Mouse (Mus musculus) B cell, adult 2 months (primary cell): ENCODE measurements around the gene Lhfpl5.
A peak's percentile ranks its signal among the peaks of the same experiment; 100 is the strongest.
"Not testable (repeated sequence)": the region's sequence is repeated elsewhere in the genome, so short reads cannot be mapped to it uniquely, and the experiment has no call there.

ENCODE experiments used
- DNase-seq, 2 experiments: peaks; one replicate each; pipeline ENCODE4 v3.0.0; 2022

Lhfpl5 gene

GRCm38 (mm10) chr17:28575244-28576125 lies at the start of gene Lhfpl5:
Gene Lhfpl5 (plus strand): TSS chr17:28575641.
- DNase-seq: peak; percentile 59 to 60

DNA sequence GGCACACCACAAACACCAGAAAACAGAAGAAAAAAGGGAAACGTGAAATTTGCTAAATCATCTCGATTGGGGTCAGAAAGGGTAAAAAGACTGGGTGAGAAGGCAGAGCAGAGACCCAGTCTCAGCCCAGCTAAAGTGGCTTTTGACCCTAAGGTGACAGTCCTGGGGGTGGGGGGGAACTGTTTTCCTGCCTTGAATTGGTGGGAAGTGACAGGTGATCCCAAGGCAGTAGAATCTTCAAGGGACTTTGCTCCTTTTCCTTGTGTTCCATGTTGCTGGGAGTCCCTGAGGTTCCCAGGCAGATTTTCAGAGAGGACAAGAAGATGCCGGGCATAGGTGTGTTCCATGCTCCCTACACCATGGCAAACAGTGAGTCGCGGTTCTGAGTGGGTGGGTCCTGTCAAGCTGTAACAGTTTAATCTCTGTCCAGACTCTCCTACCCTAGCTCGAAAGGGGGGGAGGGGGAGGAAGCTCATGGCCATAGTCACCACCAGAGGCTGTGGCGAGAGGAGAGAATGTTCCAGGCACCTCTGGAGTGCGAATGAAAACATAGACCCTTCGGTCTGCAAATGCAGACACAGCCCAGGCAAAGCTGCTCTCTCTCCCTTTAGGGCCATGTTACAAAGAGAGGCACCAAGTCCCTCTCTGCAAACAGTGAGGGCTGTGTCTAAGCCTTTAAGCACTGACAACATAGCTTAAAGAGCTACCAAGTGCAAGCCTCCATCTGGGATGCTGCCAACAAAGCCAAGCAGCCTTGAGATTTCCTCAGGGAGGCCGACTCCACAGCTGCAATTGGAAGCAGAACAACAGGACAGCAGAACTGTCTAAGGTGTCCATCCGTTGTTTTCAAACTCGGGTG lies 48.0 kb upstream of the Lhfpl5 start:
- DNase-seq: peak in 1 of 2 experiments; percentile 20

DNA sequence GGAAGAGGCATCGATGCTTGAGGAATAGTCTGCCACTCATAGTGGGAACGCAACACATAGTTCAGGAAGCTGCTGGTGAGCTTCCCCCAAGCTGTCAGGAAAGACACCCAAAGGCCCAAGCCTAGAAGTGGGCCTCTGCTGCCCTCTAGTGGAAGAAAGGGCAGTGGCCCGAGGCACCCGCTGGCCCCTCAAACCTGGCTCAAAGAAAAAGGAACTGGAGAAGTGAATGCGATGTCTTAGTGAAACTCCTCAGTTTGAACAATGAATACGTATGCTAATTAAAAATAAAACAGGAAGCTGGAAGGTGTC lies 47.4 kb upstream of the Lhfpl5 start:
- peak; percentile 90 to 91 for DNase-seq

DNA sequence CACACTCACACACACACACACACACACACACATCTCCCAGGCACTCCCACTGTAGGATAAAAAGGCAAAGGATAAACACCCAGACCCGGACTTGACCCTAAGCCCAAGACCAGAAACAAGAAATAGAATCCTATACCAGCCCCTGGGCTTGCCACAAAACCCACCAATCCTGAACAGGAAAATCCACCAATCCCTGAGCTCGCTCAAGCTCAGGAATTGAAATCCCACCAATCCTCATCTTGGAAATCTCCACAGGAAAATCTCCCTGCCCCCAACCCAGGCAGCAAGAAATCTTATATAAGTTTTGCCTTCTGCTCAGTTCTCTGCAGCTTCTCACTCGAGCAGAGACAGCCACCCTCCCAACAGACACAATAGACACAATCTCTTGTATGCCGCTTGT lies 46.3 kb upstream of the Lhfpl5 start:
- no peak for DNase-seq

DNA sequence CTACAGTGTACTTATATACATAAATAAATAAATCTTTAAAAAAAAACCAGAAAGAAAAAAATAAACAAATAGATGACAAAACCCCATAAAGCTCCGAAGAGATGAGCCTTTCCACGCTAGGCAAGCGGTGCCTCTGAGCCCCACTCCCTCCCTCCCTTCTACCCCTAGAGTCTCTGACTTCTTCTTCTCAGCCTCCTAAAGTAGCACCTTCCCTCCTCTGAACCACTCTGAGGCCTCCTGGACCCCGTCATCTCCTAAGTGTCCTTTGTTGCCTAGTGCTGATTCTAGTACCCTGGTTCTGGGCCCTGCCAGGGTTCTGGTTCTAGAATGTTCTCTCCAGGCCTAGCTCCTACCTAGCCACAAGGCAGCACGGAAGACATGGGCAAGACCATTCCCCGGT lies 44.9 kb upstream of the Lhfpl5 start, which contains the start of gene Armc12:
Armc12 (plus strand) TSS at position 301 of the 400 bp plus-strand sequence.
- no peak for DNase-seq

GRCm38 (mm10) chr17:28531946-28532345 lies 43.5 kb upstream of the Lhfpl5 start:
- no peak for DNase-seq

- no peak for DNase-seq
Observed at GRCm38 (mm10) chr17:28532557-28532956, 42.9 kb upstream of the Lhfpl5 start.

DNA sequence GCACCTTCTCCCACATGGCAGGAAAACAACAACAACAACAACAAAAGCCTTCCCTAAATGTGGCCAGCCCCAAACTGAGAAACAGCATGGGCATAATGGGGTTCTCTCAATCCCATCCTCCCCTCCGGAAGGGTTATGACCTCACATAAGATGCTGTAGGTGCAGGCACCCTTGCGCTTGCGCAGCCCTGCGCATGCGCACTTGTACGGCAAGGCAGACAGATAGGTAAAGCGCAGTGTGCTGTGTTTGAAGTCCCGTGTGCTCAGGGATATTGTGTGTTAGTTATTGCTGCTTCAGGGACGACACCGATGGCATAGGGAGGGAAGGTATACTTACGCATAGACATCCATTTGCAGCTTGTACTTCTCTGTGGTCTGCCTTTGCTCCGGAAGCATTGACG lies 42.1 kb upstream of the Lhfpl5 start:
- DNase-seq: no peak

DNA sequence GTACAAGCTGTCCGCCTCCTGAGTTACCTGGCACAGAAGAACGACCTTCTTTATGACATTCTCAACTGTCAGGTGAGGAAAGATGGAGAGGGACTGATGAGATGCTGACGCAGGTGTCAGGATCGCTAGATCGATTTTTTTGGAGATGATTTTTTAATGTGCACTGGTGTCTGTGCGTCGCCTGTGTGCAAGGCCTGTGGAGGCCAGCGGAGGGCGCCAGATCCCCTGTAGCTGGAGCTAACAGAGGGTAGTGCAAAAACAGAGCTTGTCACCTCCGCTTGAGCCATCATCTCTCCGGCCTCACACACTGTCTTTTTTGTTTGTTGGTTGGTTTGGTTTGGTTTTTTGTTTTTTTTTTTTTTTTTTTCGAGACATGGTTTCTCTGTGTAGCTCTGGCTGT lies 37.6 kb upstream of the Lhfpl5 start:
- no peak for DNase-seq

DNA sequence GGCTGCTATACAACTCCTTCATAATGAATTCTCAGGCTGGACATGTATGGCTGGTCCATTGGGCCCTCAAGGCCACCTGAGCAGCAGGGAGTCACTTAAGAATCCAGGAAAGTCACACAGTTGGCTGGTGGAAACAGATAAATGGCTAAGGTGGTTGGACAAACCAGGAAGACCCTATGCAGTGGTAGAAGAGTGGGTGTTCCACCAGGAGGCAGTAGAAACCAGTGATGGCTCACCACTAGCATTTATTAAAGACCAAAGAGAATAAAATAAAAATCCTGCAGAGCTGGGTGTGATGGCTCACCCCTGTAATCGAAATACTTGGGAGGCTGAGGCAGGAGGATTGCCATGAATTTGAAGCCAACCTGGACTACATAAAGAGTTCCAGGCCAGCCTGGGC lies 28.5 kb upstream of the Lhfpl5 start:
- DNase-seq: peak; percentile 47 to 57

- DNase-seq: no peak
Observed at GRCm38 (mm10) chr17:28548550-28548949, 26.9 kb upstream of the Lhfpl5 start.

DNA sequence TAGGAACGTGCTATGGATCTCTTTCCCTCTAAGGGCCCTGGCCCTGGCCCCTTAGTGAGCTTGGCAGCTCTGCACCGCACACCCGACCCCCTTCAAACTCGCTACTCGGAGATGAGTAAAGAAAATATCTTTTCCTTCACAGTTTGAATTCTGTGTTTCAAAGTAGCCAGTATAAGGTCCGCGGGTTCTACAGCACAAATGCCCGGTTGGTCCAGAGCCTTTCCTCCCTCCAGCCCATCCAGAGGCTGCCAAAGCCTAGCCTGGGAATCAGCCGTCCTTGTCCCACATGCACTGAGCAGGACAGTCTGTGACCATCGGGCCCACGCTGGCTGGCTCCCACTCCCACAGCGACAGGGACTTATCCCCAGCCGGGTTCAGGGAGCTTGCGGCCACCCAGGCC lies 26.3 kb upstream of the Lhfpl5 start, which contains the start of gene Clpsl2:
Clpsl2 (plus strand) TSS at position 301 of the 400 bp plus-strand sequence.
- no peak for DNase-seq

DNA sequence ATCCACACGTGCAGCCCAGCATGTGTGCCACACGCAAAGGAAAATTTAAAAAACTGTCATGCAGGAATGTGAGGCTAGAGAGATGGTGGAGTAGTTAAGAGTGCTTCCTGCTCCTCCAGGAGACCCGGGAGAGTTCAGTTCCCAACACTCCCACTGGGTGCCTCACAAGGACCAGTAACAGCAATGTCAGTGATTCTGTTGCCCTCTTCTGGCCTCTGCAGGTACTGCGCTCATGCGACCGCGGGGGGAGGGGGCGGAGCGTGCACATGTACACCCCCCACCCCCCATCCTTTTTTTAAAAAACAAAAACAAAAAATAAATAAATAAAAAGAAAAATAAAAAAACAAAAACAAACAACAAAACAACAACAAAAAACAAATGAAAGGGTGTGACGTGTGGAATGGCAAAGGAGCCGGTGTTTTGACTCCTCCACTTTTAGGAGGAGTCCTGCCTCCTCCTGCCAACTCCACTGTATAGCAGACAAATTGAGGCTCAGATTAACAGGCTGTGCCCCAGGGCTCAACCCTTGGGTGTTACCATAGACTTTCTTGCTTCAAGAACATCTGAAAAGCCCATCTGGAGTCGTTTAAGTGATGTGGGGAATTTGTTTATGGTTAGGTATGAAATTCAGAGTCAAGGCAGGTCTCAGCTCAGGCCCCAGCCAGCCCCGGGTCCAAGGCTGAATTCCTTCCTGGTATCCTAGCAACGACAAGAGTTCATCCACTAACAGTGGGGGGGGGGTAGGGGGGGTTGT lies 22.2 kb upstream of the Lhfpl5 start:
- DNase-seq: peak; percentile 86 to 87

GRCm38 (mm10) chr17:28554021-28554420 lies 21.4 kb upstream of the Lhfpl5 start:
- DNase-seq: not testable (repeated sequence)

DNA sequence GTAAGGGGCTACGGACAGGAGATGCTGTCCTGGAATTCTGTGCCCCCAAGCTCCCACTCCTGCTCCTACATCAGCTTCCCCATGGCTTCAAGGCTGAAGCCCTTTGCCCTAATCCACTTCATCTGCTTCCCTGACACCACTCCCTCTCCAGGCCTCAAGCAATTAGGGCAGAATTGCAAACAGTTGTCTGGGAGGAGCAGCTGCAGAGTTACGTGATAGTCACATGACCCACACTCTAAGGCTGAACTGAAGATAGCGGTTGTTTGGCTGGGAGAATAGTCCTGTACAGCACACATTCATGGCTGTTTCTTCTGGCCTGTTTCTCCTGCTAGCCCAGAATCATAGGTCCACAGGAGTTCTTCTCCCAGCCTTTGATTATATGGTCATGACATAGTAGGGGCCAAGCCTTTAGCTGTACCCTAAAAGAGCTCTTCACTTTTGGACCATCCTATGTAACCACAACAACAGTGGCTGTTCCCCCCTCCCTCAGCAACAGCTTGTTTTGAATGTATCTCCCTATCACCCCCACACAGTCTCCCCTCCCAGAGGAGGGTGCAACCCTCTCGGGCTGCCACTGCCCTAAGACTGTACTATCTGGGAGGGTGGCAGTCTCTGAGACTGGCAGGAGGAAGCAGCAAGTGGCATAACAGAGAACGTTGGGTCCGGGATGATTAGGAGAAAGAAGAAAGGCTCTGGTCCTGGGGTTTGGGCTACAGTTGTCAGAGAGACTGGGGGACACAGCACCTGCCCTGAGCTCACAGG lies 18.6 kb upstream of the Lhfpl5 start:
- no peak for DNase-seq

DNA sequence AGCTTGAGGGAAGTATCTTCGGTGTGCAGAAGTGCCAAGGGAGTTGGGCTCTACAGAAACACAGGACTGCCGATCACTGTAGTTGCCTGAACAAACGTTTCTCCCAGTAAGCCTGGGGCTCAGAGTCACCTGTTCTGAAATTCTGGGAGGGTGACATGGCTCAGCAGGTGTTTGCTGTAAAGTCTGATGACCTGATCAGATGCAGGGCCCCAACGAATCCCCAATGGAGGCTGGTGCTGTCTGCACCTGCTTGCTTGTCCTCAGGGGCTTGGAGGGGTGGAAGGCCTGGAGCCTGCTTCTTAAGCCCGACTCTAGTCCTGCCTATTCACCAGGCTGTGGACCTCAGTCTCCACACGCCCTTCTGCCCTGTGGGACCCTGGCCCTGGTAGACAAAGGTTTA lies 17.7 kb upstream of the Lhfpl5 start:
- no peak for DNase-seq

GRCm38 (mm10) chr17:28560598-28560997 lies 14.8 kb upstream of the Lhfpl5 start, which contains the start of gene Clps:
Gene Clps (minus strand): TSS chr17:28560766.
- DNase-seq: no peak

DNA sequence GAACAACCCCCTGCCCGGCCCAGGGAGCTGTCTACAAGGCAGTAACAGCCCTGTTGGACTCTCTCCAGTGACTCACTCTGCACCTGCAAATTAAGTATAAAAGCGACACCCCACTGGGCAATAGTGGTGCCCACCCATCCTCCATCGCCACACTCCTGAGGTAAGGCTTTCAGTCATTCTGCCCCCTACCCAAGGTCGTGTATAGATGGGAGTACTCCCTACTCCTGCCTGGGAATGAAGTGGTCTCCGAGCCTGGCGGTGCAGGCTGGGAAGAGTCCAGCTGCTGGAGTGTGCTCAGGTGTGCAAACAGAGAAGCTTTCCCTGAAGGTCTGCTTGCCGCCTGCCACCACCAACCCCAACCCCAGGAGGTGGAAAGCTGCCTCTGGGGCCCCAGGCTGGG lies 13.8 kb upstream of the Lhfpl5 start:
- no peak for DNase-seq

DNA sequence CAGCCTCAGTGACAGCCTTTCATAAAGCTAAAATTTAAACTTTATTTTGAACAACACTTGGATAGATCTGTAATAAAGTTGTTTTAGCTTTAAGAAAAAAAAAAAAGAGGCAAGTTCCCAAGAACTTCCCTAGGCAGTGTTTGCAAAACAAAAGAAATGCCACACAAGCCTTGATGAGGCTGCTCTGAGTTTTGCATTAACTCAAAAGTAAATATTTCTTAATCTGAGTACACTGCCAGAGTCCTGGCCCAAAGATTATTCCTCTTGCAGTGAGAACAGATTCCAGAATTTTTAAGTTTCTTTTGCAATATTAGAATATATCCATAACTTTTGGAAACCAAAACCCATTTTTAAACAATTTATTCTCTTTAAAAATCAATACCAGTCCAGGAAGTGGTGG lies 10.3 kb upstream of the Lhfpl5 start:
- no peak for DNase-seq

DNA sequence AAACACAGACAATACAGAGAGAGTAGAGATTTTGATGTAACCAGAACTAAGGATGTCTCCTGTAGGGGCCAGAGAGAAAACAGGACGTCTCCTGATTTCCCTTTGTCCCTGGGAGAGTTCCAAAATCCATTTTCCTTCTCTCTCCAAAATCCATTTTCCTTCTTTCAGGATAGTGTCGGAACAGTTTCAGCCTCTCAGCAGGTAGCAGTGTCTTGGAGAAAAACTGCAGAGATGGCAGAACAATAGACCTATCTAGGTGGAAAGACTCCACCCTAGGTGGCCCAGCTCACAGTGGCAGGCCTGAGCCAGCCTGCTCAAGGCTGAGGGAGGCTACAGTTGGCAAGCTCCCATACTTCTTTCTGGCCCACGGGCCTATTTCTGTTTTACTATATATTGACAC lies 7.9 kb upstream of the Lhfpl5 start:
- DNase-seq: no peak

- DNase-seq: no peak
Observed at GRCm38 (mm10) chr17:28571868-28572267, 3.6 kb upstream of the Lhfpl5 start.

- DNase-seq: no peak
Observed at GRCm38 (mm10) chr17:28572521-28572920, 2.9 kb upstream of the Lhfpl5 start.
